ENCODE assay signal across 9 mouse cellular contexts in the genomic region with DNA sequence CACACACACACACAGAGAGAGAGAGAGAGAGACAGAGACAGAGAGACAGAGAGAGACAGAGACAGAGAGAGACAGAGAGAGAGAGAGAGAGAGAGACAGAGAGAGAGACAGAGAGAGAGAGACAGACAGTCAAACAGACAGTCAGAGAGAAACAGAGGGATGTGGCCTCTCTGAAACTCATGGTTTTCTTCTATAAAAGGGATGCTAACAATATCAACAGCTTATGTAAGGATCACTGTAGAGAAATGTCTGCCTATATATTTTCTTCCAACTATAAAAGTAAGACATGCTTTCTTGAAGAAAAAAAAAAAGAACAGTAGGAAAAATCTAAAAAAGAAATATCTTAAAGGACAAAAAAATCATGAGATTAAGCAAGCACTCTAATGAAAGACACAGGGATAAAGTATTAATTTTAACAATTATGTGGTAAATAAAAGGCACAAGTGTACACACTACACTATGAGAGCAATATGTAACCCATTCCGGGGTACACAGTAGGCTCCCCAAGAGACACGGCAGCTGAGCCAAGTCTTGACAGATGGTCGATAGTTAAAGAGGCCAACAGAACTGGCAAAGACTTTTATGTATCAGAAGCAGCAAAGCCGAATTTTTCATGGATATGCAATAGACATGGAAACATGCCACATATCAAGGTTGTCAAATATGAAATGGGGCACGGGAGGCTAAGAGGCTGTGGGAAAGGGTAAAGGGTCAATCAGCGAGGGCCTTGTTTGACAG.
DNase-seq lines count a peak whose midpoint lies in the region.
"Had no signal": no experiment of that assay in that cellular context is flagged by ENCODE, and none has a peak within 500 bp of the region (broad histone marks: within the 10 kb centered on the region; RNA-seq: fewer than 3 reads in every experiment).

No protein-coding gene starts in this region.

- DNase-seq in embryo, embryonic 11 days: peak; percentile 1
- DNase-seq in embryo, embryonic 10 days (ENCODE audit: low spot score): no peak
- DNase-seq in right cerebral cortex, postnatal 10 days (ENCODE audit: low spot score in 2 of 2): peak; percentile 37 to 44
- no peak for DNase-seq in right cerebral cortex, postnatal 14 days
- DNase-seq in left cerebral cortex, adult 18-20 months (ENCODE audit: low spot score in 2 of 2): peak; percentile 18 to 35
- DNase-seq in ovary, postnatal 36 days (ENCODE audit: low spot score): no peak
- DNase-seq in adrenal gland, adult 8-10 months: no peak
- no peak for DNase-seq in kidney, adult 8-10 months
- DNase-seq: gastrocnemius, postnatal 25 days had no signal

Comparison
In these comparisons a context has a peak if more than half of its experiments do, and no peak if none do; other contexts are left out.
1. DNase-seq: peak in embryo, embryonic 11 days (single experiment), right cerebral cortex, postnatal 10 days (2 of 2) and left cerebral cortex, adult 18-20 months (2 of 2); none in embryo, embryonic 10 days (single experiment), right cerebral cortex, postnatal 14 days (single experiment), ovary, postnatal 36 days (single experiment), adrenal gland, adult 8-10 months (single experiment) and kidney, adult 8-10 months (0 of 2).